Mouse (Mus musculus) MEL-GATA-1-ER (cell line): ENCODE data around the gene Dgki.

Source experiments
- DNase-seq: peaks from one replicate; pipeline ENCODE4 v3.0.0-alpha.2; 2012; ENCODE audit warnings: low read depth; ENCODE audit errors: extremely low read depth

Gene Dgki

GRCm38 (mm10) chr6:37297744-37298482 is 2.1 kb downstream of the Dgki start:
- no peak for DNase-seq

GRCm38 (mm10) chr6:37292068-37292467 is 7.9 kb downstream of the Dgki start:
- no peak for DNase-seq

- DNase-seq = no peak
Measured at GRCm38 (mm10) chr6:37291171-37291570, 8.8 kb downstream of the Dgki start.

- DNase-seq = no peak
Measured at GRCm38 (mm10) chr6:37290691-37291090, 9.3 kb downstream of the Dgki start.

- DNase-seq = no peak
Measured at GRCm38 (mm10) chr6:37286134-37286533, 13.8 kb downstream of the Dgki start.

GRCm38 (mm10) chr6:37284879-37285278 is 15.1 kb downstream of the Dgki start:
- no peak for DNase-seq

- DNase-seq = no peak
Measured at GRCm38 (mm10) chr6:37283336-37283735, 16.6 kb downstream of the Dgki start.

- no peak for DNase-seq
Measured at GRCm38 (mm10) chr6:37282659-37283058, 17.3 kb downstream of the Dgki start.

- DNase-seq = no peak
Measured at GRCm38 (mm10) chr6:37276834-37277715, 22.9 kb downstream of the Dgki start.

GRCm38 (mm10) chr6:37276181-37276580 is 23.8 kb downstream of the Dgki start:
- no peak for DNase-seq

GRCm38 (mm10) chr6:37270905-37271591 is 28.9 kb downstream of the Dgki start:
- no peak for DNase-seq

- DNase-seq = no peak
Measured at GRCm38 (mm10) chr6:37268589-37268988, 31.4 kb downstream of the Dgki start.

- no peak for DNase-seq
Measured at GRCm38 (mm10) chr6:37267952-37268351, 32.0 kb downstream of the Dgki start.

- DNase-seq = no peak
Measured at GRCm38 (mm10) chr6:37262486-37262885, 37.5 kb downstream of the Dgki start.

- no peak for DNase-seq
Measured at GRCm38 (mm10) chr6:37261236-37261852, 38.6 kb downstream of the Dgki start.

- DNase-seq = no peak
Measured at GRCm38 (mm10) chr6:37258662-37259061, 41.3 kb downstream of the Dgki start.

GRCm38 (mm10) chr6:37254144-37254543 is 45.8 kb downstream of the Dgki start:
- DNase-seq = no peak

GRCm38 (mm10) chr6:37252536-37252935 is 47.4 kb downstream of the Dgki start:
- DNase-seq = no peak

- no peak for DNase-seq
Measured at GRCm38 (mm10) chr6:37250671-37251070, 49.3 kb downstream of the Dgki start.

GRCm38 (mm10) chr6:37245757-37246156 is 54.2 kb downstream of the Dgki start:
- no peak for DNase-seq

GRCm38 (mm10) chr6:37244074-37244473 is 55.9 kb downstream of the Dgki start:
- no peak for DNase-seq

GRCm38 (mm10) chr6:37242769-37243121 is 57.2 kb downstream of the Dgki start:
- no peak for DNase-seq
